Mouse (Mus musculus) hindlimb bud, embryonic 11.5 days (tissue): ENCODE measurements at regions not wholly inside any gene's neighbourhood (a gene's known extent, or its start where the extent isn't known, plus 50 kb on each side); places are given as distances from the start of the nearest gene placed in this dataset.
"Not testable (repeated sequence)": the region's sequence is repeated elsewhere in the genome, so short reads cannot be mapped to it uniquely, and the experiment has no call there.

Experiments
- DNase-seq: peaks from one replicate; pipeline ENCODE4 v3.0.0-alpha.2; 2012; ENCODE audit warnings: low read depth, low spot score; ENCODE audit errors: extremely low spot score

DNA sequence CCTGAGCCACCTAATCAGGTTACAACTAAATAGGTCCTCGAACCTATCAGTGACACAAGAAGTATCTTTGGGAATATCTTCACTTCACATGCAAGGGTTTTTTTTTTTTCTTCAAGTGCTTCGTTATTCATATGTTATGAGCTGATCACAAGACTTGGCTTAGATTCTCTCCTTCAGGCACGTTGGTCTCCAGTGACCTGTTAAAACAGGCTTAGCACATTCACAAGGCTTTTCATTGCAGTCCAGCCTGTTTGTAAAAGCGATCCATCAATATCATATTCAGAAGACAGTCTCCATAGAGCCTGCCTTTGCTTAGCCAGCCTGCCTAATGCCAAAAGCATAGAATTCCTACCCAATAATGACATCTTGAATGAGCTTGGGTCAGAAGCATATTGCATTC lies 864.2 kb downstream of the Ttll7 start:
- no peak for DNase-seq

DNA sequence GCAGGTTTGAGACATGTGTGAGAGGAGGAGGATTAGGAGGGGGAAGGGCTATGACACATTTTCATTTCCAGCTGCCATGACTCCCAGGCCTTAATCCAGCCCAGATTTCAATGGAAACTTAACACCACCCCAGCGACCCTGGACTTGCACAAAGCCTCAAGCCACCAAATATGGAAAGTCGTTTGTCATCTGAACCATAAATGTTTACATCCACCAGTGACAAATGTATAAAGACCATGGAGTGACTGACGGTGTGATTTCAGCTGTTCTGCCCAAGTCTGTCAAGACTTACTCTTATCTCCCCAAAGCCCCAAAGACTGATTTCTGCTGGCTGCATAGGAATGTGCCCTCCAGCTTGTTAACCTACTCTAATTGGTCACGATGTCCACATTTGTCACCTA lies 855.2 kb downstream of the Ttll7 start:
- DNase-seq = peak; percentile 75

DNA sequence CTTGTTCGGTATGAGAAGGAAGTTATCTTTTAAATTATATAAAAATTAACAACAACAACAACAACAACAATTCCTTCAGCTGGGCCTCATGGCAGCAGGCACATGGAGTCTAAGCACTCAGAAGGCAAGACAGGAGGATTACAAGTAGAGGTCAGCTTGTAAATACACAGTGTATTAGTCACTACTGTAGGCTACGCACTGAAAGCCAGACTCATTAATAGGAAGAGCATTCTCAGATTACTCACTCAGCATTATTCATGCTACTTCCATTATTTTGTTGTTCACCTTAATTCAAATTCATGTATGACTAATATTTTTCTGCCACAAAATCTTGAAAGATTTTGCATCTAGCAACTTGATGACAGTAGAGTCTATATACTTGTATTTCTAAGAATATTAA lies 831.6 kb downstream of the Ttll7 start:
- DNase-seq = no peak

DNA sequence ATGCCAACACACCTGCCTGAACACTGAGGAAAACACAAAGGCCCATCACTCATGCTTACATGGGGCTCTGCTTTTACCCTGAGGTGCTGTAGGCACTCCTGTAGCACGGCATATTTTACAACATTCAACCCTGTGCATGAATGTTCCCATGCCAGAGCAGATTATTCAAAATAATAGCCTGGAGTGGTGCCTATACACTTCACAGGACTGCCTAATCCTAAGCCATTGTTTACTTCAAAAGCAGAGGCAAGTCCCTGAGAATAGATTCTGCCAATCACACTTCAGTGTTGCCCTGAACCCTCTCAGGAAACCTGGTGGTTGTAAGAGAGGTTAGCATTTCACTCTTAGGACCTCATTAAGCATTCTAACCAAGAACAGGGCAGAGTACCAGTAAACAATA lies 828.1 kb downstream of the Ttll7 start:
- DNase-seq = no peak

DNA sequence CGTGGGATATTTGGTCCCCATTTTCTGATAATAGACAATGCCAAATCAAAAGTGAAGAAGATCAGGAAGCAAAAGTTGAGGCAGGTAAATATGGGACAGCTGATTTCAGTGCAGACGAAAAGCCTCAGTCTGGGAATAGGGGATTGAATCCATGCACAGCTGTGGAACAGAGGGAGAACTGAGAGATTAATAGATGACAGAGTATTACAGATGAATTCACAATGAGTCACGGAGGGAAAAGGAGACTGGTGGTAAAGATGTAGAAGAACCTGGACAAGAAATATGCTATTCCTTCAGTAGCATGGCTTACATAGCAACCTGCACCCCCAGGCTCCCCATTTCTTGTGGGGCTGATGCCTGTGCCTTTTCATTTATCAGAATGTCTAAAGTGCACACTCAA lies 810.4 kb downstream of the Ttll7 start:
- DNase-seq = no peak

DNA sequence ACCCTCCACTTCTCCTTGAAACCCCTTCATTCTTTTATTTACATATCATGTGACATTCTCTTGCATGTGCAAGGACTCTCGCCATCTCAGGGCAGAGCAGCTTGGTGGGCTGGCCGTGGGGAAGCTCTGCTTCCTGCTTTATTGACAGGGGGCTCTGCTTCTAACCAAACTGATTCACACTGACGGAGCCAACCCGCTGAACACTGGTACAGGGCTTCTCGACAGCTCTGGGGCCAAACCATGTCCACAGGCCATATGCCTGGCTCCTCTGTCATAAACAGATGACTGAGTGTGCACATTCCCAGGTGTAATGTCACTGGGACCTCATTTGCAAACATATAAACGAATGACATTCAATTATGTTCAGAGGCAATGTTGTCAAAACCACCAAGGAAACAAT lies 800.7 kb downstream of the Ttll7 start:
- DNase-seq = no peak

DNA sequence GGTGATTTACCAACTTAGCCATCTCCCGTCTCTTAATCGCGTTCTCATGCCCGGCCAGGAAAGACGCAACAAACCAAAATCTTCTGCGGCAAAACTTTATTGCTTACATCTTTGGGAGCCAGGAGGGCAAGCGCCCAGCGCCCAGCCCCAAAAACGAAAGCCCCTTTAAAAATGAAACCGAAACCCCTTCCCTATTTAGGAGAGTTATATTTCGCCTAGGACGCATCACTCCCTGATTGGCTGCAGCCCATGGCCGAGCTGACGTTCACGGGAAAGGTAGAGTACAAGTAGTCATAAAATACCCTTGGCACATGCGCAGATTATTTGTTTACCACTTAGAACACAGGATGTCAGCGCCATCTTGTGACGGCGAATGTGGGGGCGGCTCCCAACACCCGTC lies 783.3 kb downstream of the Ttll7 start:
- not testable (repeated sequence) for DNase-seq

DNA sequence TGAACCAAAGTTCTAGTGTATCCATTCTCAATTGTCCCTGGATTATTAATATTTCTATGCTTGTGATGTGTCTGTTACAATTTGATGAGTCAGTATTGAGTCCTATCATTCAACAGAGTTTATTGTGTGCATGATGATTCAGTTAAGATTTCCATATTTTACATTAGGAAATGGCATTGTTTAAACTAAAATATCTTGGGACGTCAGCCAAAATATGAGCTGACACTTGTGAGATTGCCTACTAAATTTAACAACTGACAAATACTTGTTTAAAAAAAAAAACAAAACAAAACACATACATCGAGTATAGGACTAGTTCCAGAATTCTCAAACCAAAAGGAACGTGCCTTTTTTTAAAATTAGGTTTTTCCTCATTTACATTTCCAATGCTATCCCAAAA lies 779.0 kb downstream of the Ttll7 start:
- DNase-seq = no peak

DNA sequence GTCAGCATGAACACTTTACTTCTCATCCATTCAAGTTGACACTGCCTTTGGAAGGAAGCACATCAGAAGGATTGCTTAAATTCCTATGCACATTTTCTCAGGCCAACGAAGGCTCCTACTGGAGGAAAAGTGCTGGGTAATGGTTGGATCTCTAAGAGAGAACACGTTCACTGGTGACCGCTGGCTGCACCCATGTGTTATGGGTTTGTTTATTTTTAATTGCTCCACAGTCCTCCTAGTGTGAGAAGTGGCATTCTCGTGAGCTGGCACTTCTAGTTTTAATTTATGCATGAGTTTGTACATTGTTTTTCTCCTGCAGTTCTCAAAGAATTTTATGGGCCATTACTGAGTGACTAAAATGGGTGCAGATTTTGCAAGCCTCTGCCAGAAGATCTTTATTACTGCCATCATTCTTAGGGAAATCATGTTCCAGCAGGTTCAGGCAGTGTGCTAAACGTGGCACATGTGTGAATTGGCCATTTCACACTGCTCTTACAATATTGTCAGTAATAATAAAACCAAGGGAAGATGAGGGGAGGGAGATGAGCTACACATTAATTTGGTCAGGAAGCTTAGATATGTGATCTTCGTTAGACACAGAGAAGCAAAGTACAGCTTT lies 731.6 kb downstream of the Ttll7 start:
- no peak for DNase-seq

DNA sequence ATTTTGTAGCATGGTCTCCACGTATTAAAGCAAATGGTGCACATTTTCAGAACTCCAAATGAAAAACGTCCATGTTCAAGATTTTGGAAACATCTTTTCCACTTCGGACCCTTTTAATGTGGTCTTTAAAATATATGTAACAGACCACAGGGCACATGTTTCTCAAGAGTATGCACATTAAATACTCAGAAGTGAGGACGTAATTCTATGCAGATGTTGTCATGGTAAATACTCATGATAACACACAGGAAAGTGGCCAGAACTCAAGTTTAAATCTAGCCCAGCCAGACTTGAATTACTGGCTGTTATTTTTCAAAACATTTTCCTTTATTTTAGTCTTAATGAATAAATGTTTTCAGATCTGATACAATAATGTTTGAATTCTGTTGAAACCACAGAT lies 719.7 kb downstream of the Ttll7 start:
- DNase-seq = no peak

DNA sequence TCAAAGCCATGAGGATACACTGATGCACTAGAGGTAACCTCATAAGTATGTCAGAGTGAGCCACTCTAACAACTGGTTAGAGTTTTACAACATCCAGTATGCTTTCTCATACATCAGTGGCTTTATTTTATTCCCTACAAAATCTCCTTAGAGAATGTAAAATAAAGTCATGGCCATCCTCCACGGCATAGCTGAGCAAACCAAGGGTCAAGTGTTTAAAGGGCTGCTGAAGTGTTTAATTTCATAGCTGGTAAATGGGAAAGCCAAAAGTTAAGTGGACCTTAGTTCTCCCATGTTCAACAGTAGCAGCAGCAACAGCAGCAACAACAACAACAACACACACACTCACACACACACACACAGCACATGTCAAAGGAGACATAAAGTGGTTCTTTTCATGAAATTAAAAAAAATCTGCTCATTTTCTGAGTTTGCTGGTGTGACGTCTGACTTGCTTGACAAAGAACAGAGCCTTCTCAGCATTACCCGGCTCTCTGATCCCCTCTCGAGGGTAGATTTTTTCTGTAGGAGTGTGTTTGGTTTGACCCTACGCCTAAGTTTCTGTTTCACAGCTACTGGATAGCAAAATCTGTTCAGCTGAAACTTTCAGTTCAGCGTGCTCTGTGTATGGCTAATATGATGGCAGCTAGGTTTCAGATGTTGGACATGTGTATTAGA lies 693.3 kb downstream of the Ttll7 start:
- no peak for DNase-seq

DNA sequence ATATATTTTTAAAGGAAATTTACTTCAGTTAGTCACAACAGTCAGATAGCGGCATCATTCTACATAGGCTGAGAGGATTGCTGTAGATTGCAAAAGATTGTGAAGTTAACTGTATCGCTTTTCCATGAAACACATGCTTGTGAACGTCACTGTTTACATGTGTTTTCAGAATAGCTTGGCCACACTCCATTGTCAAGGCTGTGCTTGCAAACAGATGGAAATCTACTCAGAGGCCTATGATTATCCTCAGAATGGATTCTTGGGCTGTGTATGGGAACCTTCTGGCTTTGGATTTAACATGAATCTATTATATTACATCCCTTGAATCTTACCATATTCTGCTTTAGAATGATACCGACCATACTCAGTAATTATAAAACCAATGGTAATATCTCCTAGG lies 690.1 kb downstream of the Ttll7 start:
- DNase-seq = no peak

DNA sequence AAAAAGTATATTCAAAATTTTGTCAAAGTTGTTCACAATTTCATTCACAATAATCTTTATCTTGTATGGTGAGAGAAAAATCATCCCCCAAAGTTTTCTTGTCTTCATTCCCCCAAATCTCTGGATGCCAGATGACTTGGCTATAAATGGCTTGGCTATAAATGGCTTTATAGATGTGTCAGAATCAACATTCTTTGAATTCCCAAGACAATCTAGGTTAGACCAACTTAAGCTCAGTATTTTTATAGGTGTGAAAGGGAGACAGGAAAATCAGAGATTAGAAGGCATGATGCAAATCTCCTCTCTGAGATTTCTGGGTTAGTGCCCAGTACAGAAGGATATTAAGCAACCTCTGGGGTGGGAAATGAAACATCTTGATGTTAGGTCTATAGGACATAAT lies 685.4 kb downstream of the Ttll7 start:
- DNase-seq = no peak

DNA sequence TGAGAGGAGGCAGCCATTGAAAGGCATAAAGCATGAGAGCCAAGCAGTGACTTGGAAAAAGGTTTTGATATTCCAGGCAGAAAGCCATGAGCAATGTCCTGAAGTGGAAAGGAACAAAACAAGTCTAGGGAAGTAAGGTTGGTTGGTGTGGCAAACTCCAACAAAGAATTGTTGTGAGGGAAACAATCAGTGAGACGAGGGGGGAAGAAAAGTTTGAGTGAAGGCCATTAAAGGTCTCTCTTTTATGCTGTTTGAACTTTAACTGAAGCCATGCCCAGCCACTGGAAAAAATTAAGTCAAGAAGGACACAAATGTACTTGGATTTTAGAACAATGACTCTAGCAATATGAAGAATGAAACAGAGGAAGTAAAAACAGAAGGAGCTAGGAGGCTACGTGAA lies 680.0 kb downstream of the Ttll7 start:
- DNase-seq = no peak

DNA sequence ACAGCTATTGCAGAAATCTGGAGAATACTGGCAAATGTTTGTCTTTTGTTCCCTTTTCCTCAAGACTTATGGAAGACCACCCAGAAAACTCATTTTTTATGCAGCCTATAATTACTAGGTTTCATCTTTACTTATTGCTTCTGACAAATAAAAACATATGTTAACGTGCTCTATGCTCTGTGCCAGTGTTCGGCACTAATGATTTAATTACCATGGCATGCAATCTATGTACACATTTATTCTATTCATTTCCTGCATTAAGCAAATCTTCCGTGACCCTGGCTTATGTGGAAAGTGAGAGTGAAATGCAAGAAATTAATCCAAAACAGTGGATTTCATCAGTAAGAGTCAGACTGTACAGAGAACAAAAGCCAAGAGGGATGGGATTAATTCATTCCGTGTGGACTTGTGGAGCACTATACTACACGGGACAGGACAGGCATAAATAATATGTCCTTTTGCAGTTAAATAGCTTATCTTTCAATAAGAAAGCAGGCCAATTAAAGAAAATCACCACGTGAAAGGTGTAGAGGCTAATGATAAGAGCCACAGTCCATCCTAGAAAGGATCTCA lies 679.5 kb downstream of the Ttll7 start:
- DNase-seq = no peak
